Mouse (Mus musculus): ENCODE data around the gene Prpsap1. TPM values are rescaled to one million over a fixed set of nuclear protein-coding genes. Genes with fewer than 3 reads are reported as not detected.
"Not testable (repeated sequence)": the region's sequence is repeated elsewhere in the genome, so short reads cannot be mapped to it uniquely, and the experiment has no call there.

Prpsap1 gene
- polyA plus RNA-seq, 1 experiment, result 78.2 TPM

- H3ac ChIP-seq (ENCODE audit: control insufficient read depth, insufficient read length), result no peak overlapping the region
- no peaks in the 10 kb centered on the region for H3K79me2 ChIP-seq (ENCODE audit: control insufficient read depth, insufficient read depth)
- H3K4me3 ChIP-seq, result no peak overlapping the region
- H3K36me3 ChIP-seq (ENCODE audit: control insufficient read depth, insufficient read depth), result peaks cover 19% of the 10 kb centered on the region
- TF ChIP-seq MYOG (IDR thresholded peaks at IDR 0.05; ENCODE audit: control insufficient read depth in 1 of 3, insufficient read depth in 1 of 3, insufficient read length in 2 of 3, low read depth in 2 of 3) (no peak), TCF12 (IDR thresholded peaks at IDR 0.05; ENCODE audit: insufficient read depth, poor library complexity, severe bottlenecking) (no peak), SRF (IDR thresholded peaks at IDR 0.05; ENCODE audit: control insufficient read depth, insufficient read length, low read depth) (no peak), USF1 (IDR thresholded peaks at IDR 0.05; ENCODE audit: low read depth) (no peak), POLR2A (IDR thresholded peaks at IDR 0.05; ENCODE audit: insufficient read length, low read depth) (no peak)
- H3K27me3 ChIP-seq (ENCODE audit: control insufficient read depth, insufficient read depth, insufficient read length), result no peaks in the 10 kb centered on the region
- no peak overlapping the region for H3K4me2 ChIP-seq (ENCODE audit: low read depth)
Observed at GRCm38 (mm10) chr11:116472275-116472674, 21.7 kb downstream of the Prpsap1 start.

GRCm38 (mm10) chr11:116470896-116471295 lies 23.1 kb downstream of the Prpsap1 start:
- Histone ChIP-seq H3K79me2 (ENCODE audit: control insufficient read depth, insufficient read depth) (no peaks in the 10 kb centered on the region), H3K4me3 (no peak overlapping the region), H3ac (ENCODE audit: control insufficient read depth, insufficient read length) (no peak overlapping the region), H3K27me3 (ENCODE audit: control insufficient read depth, insufficient read depth, insufficient read length) (no peaks in the 10 kb centered on the region), H3K36me3 (ENCODE audit: control insufficient read depth, insufficient read depth) (peaks cover 14% of the 10 kb centered on the region), H3K4me2 (ENCODE audit: low read depth) (no peak overlapping the region)
- TF ChIP-seq POLR2A (IDR thresholded peaks at IDR 0.05; ENCODE audit: insufficient read length, low read depth) (no peak), TCF12 (IDR thresholded peaks at IDR 0.05; ENCODE audit: insufficient read depth, poor library complexity, severe bottlenecking) (no peak), POLR2AphosphoS2 (IDR thresholded peaks at IDR 0.05; ENCODE audit: insufficient read length, low read depth) (no peak), MAX (IDR thresholded peaks at IDR 0.05; ENCODE audit: low read depth) (no peak), MYOG (IDR thresholded peaks at IDR 0.05; ENCODE audit: control insufficient read depth in 1 of 3, insufficient read depth in 1 of 3, insufficient read length in 2 of 3, low read depth in 2 of 3) (no peak), MYOD1 (IDR thresholded peaks at IDR 0.05; ENCODE audit: control insufficient read depth in 1 of 3, insufficient read length in 2 of 3, low read depth in 2 of 3) (no peak), CEBPB (IDR thresholded peaks at IDR 0.05; ENCODE audit: insufficient read depth, poor library complexity, severe bottlenecking) (no peak)

- Histone ChIP-seq H3ac (ENCODE audit: control insufficient read depth, insufficient read length) (no peak overlapping the region), H3K4me3 (no peak overlapping the region), H3K79me2 (ENCODE audit: control insufficient read depth, insufficient read depth) (no peaks in the 10 kb centered on the region), H3K4me2 (ENCODE audit: low read depth) (no peak overlapping the region), H3K27me3 (ENCODE audit: control insufficient read depth, insufficient read depth, insufficient read length) (no peaks in the 10 kb centered on the region), H3K36me3 (ENCODE audit: control insufficient read depth, insufficient read depth) (peaks cover 13% of the 10 kb centered on the region)
- TF ChIP-seq TCF3 (IDR thresholded peaks at IDR 0.05; ENCODE audit: insufficient read length, low read depth) (no peak), MAX (IDR thresholded peaks at IDR 0.05; ENCODE audit: low read depth) (no peak), SRF (IDR thresholded peaks at IDR 0.05; ENCODE audit: control insufficient read depth, insufficient read length, low read depth) (no peak), REST (IDR thresholded peaks at IDR 0.05; ENCODE audit: insufficient read depth, insufficient read length) (no peak), MYOG (IDR thresholded peaks at IDR 0.05; ENCODE audit: control insufficient read depth in 1 of 3, insufficient read depth in 1 of 3, insufficient read length in 2 of 3, low read depth in 2 of 3) (no peak), TCF12 (IDR thresholded peaks at IDR 0.05; ENCODE audit: insufficient read depth, poor library complexity, severe bottlenecking) (no peak), USF1 (IDR thresholded peaks at IDR 0.05; ENCODE audit: low read depth) (no peak), POLR2AphosphoS2 (IDR thresholded peaks at IDR 0.05; ENCODE audit: insufficient read length, low read depth) (no peak), MYOD1 (IDR thresholded peaks at IDR 0.05; ENCODE audit: control insufficient read depth in 1 of 3, insufficient read length in 2 of 3, low read depth in 2 of 3) (no peak), E2F4 (IDR thresholded peaks at IDR 0.05; ENCODE audit: insufficient read depth) (no peak), CEBPB (IDR thresholded peaks at IDR 0.05; ENCODE audit: insufficient read depth, poor library complexity, severe bottlenecking) (no peak), POLR2A (IDR thresholded peaks at IDR 0.05; ENCODE audit: insufficient read length, low read depth) (no peak)
Observed at GRCm38 (mm10) chr11:116470249-116470648, 23.8 kb downstream of the Prpsap1 start.

GRCm38 (mm10) chr11:116468338-116468737 lies 25.7 kb downstream of the Prpsap1 start:
- H3K27me3 ChIP-seq (ENCODE audit: control insufficient read depth, insufficient read depth, insufficient read length); H3K4me3 ChIP-seq; H3K36me3 ChIP-seq (ENCODE audit: control insufficient read depth, insufficient read depth); H3ac ChIP-seq (ENCODE audit: control insufficient read depth, insufficient read length); H3K4me2 ChIP-seq (ENCODE audit: low read depth); H3K79me2 ChIP-seq (ENCODE audit: control insufficient read depth, insufficient read depth): not testable (repeated sequence)

- Histone ChIP-seq H3K79me2 (ENCODE audit: control insufficient read depth, insufficient read depth) (no peaks in the 10 kb centered on the region), H3K4me2 (ENCODE audit: low read depth) (no peak within 1 kb of the TSS), H3K4me3 (no peak within 1 kb of the TSS), H3K27me3 (ENCODE audit: control insufficient read depth, insufficient read depth, insufficient read length) (no peaks in the 10 kb centered on the region), H3K36me3 (ENCODE audit: control insufficient read depth, insufficient read depth) (no peaks in the 10 kb centered on the region), H3ac (ENCODE audit: control insufficient read depth, insufficient read length) (no peak within 1 kb of the TSS)
- no peak for TF ChIP-seq MAX (IDR thresholded peaks at IDR 0.05; ENCODE audit: low read depth)
- no peak for TF ChIP-seq POLR2A (IDR thresholded peaks at IDR 0.05; ENCODE audit: insufficient read length, low read depth)
- TF ChIP-seq TCF12 (IDR thresholded peaks at IDR 0.05; ENCODE audit: insufficient read depth, poor library complexity, severe bottlenecking), result no peak
- TF ChIP-seq MYOG (IDR thresholded peaks at IDR 0.05; ENCODE audit: control insufficient read depth in 1 of 3, insufficient read depth in 1 of 3, insufficient read length in 2 of 3, low read depth in 2 of 3), result no peak
- no peak for TF ChIP-seq TCF3 (IDR thresholded peaks at IDR 0.05; ENCODE audit: insufficient read length, low read depth)
- TF ChIP-seq MYOD1 (IDR thresholded peaks at IDR 0.05; ENCODE audit: control insufficient read depth in 1 of 3, insufficient read length in 2 of 3, low read depth in 2 of 3), result no peak
- no peak for TF ChIP-seq CEBPB (IDR thresholded peaks at IDR 0.05; ENCODE audit: insufficient read depth, poor library complexity, severe bottlenecking)
Observed at GRCm38 (mm10) chr11:116466141-116466540, 27.9 kb downstream of the Prpsap1 start, which contains the start of gene Qrich2. Qrich2 (minus strand) TSS chr11:116466241.
